Mouse (Mus musculus) NIH3T3 (cell line): ENCODE measurements at regions not wholly inside any gene's neighbourhood (a gene's known extent, or its start where the extent isn't known, plus 50 kb on each side); places are given as distances from the start of the nearest gene placed in this dataset.

Experiments
- DNase-seq: peaks from one replicate; pipeline ENCODE4 v3.0.0-alpha.2; 2012; ENCODE audit warnings: low read depth

DNA sequence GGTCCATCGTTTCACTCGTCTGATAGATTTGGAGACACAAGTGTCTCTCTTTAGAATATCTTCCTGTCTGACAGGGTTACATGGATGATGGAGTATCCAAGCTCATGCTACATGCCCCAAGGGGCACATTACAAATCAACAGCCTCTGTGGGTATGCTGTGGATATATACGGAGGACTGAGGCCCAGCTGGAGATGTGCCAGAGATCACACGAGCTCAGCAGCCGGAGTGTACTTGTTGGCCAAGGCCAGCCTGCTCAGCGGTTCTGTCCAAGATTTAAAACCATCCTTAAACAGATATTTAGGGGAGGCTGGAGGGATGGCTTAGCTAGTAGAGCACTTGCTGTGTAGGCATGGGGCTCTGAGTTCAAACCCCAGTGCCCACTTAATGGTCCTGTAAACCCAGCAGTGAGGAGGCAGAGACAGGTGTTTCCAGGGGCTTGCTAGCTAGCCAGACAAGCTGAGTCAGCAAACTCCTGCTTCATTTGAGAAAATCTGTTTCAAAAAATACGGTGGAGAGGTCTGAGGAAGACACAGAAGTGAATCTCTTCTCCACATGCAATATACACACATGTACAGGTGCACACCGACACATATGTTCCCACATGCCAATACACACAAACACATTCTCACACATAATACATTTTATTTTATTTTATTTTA is 85.6 kb upstream of the Aldh1b1 start:
- DNase-seq = no peak

DNA sequence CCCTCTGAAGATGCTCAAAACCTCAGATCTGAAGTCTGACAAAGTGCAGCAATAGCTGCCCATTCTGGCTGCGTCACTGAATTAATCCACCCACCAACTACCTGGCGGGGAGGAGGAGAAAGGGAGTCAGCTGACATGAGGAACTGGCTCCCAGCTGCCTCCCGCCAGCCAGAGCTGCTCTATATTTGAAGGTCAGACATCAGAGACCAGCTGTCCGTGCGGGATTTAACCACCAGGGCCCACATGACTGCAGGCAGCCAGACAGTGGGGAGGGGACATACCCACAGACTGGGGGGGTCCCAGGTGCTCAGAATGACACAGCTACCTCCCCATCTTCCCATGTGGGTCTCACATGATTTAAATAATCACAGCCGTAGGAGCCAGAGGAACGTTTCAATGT is 94.8 kb upstream of the Aldh1b1 start:
- DNase-seq = no peak

- DNase-seq = no peak
Measured at GRCm38 (mm10) chr4:45699601-45700000, 99.2 kb upstream of the Aldh1b1 start.

DNA sequence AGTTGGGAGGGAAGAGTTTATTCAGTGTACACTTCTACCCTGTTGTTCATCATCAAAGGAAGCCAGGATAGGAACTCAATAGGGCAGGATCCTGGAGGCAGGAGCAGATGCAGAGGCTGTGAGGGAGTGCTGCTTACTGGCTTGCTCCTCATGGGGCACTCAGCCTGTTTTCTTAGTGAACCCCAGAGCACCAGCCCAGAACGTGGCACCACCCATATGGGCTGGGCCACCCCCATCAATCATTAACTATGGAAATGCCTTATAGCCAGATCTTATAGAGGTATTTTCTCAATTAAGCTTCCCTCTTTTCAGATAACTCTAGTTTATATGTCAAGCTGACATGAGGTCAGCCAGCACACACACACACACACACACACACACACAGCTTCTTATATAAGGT is 103.6 kb upstream of the Aldh1b1 start:
- no peak for DNase-seq

- no peak for DNase-seq
Measured at GRCm38 (mm10) chr4:45689991-45690916, 108.6 kb upstream of the Aldh1b1 start.

GRCm38 (mm10) chr4:45689572-45689971 is 109.2 kb upstream of the Aldh1b1 start:
- DNase-seq = no peak

- DNase-seq = peak; percentile 20
Measured at GRCm38 (mm10) chr4:45688233-45688632, 110.6 kb upstream of the Aldh1b1 start.

DNA sequence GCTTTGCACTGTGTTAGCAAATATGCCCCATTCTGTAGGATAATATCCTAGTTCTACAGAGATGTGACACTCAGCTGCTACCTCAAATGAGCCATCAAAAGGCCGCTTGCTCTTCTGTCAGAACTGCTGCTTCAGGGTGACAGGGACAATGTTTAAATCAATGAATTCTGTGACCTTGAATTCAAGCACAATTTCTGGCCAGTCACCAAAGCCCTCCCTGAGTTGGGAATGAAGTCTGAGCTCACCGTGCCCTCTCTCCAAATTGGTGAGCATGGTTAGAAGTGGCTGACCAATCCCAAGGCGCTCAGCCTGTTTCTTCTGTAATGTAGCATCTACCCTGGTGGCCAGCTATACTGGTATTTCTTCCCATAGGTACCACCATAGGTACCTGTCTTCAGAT is 113.8 kb upstream of the Aldh1b1 start:
- no peak for DNase-seq

DNA sequence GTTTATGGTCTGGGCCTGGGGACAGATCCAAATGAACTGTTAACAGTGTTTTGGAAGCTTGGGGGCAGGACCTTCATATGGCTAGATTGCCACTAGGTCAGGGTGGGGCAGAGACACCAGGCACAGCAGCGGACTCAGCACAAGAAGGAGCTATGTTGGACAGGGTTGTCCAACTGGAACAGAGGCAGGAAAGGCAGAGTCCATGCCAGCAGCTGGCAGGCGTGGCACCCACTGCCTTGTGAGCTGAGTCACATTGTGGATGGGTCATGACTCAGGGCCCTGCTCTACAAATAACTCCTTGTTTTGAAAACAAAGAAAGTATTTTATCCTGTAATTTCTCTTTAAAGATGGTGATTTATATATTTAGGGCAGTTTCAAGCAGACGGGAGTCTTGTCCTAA is 115.6 kb upstream of the Aldh1b1 start:
- DNase-seq = peak; percentile 63

DNA sequence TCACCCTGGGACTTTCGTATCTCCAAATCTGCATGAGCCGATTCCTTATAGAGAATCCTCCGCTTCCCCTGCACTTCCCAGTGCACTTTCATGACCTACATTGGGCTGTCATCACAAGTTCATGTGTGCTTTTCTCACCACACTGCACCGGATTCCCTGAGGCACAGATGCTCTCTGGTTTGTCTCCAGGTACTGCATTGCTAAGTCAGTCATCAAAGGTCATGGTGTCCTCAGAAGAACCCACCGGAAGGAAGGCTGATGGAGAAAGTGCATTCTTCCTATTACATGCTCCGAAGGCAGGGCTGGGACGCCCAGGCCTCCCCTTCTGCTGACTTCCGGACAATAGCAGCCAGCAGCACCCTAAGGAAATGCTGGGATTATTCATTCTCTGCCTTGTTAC is 116.1 kb upstream of the Aldh1b1 start:
- DNase-seq = no peak

- DNase-seq = no peak
Measured at GRCm38 (mm10) chr4:45676137-45676536, 122.7 kb upstream of the Aldh1b1 start.

GRCm38 (mm10) chr4:45674291-45674690 is 124.5 kb upstream of the Aldh1b1 start:
- DNase-seq = no peak

- DNase-seq = no peak
Measured at GRCm38 (mm10) chr4:45673081-45673819, 125.6 kb upstream of the Aldh1b1 start.

- no peak for DNase-seq
Measured at GRCm38 (mm10) chr4:45672262-45673076, 126.4 kb upstream of the Aldh1b1 start.

DNA sequence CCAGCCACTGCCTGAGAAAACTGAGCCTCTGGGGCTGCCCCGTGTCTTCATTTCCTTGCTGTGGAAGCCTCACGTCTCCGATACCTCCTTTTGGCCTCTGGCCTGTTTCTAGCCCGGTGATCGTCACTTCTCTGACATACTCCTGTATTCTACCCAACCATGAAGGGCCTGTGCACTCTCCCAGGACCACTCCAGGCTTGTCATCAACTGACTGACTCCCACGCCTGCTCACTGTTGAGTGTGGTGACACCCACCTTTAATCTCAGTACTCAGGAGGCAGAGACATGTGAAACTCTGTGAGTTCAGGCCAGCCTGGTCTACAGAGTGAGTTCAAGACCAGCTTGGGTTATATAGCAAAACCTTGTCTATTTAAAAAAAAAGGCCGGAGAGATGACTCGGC is 132.1 kb upstream of the Shb start:
- no peak for DNase-seq

GRCm38 (mm10) chr4:45657350-45657978 is 125.2 kb upstream of the Shb start:
- DNase-seq = no peak

DNA sequence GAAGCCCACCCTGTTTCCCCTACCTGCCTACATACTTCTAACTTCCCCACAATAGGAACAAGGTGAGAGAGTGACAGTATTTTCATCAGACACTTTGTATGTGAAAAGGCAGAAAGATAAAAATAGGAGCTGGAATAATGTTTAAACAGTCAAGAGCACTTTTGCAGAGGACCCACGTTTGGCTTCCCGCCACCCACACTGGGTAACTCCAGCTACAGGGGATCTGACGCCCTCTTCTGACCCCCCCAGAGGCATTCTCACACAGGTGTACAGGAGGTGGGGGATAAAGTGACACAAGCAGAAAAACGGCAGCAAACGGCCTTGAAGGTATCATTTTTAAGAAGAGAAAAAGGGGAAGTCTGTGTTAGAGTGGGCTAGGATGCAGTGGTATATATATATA is 123.5 kb upstream of the Shb start:
- DNase-seq = no peak

- DNase-seq = no peak
Measured at GRCm38 (mm10) chr4:45654804-45655155, 122.5 kb upstream of the Shb start.

- no peak for DNase-seq
Measured at GRCm38 (mm10) chr4:45654019-45654803, 121.9 kb upstream of the Shb start.

DNA sequence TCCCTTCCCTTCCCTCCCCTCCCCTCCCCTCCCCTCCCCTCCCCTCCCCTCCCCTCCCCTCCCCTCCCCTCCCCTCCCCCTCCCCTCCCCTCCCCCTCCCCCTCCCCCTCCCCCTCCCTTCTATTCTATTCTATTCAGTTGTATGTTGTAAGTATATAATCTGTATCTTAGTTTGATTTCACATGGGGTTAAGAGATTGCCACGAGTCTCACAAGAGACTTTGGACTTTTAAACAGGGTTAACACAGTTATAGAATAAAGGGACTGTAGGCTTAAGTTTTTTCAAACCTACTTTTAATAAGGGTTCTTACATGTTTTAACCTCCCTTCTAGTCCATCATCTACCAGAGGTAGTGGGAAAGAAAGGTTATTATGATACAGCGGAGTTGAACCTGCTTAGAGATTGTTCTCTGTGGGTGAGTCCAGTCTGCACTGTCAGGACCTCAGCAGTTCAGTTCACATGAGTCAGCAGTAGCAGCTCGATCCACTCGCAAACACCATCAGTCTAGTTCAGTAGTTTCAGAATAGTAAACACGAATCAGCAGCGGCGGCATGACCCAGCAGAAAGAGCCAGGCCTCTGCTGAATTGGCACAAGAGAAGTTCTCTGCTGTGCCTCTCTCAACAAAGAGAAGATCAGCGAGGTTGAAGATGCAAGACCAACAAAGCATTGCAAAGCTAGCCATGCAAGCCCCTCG is 116.8 kb upstream of the Shb start:
- no peak for DNase-seq
